Mouse (Mus musculus) CH12.LX (cell line): ENCODE data around the gene Hoxd1. TPM values are rescaled to one million over a fixed set of nuclear protein-coding genes. Genes with fewer than 3 reads are reported as not detected.

ENCODE experiments used
- DNase-seq: peaks from one replicate; pipeline ENCODE4 v3.0.0-alpha.2; 2013; ENCODE audit errors: extremely low read depth
- H3K27ac ChIP-seq: 2 replicates; pipeline ENCODE4 v1.5.1; 2012; ENCODE audit warnings: low read depth, mild to moderate bottlenecking, control low read depth, moderate library complexity; ENCODE audit not compliant: insufficient read depth
- H3K27me3 ChIP-seq: replicated peaks from 2 replicates; pipeline ENCODE3; 2012; ENCODE audit warnings: inconsistent platforms
- H3K36me3 ChIP-seq, 2 experiments: replicated peaks in 1 of 2; 2 replicates each; pipeline versions ENCODE3 to v1.6.1; 2012; ENCODE audit warnings: inconsistent platforms in 1 of 2, low read length in 1 of 2, mild to moderate bottlenecking in 1 of 2, mixed read lengths in 1 of 2, moderate library complexity in 1 of 2; ENCODE audit not compliant: control insufficient read depth in 1 of 2, insufficient read depth in 1 of 2
- H3K4me1 ChIP-seq, 2 experiments: 2 replicates each; pipeline ENCODE4 v1.6.1; 2012; ENCODE audit warnings: inconsistent platforms in 1 of 2, moderate library complexity in 1 of 2; ENCODE audit not compliant: insufficient read depth in 2 of 2, control insufficient read depth in 1 of 2
- H3K4me2 ChIP-seq: 2 replicates; pipeline ENCODE4 v1.6.1; 2012; ENCODE audit warnings: low read depth, mild to moderate bottlenecking, control low read depth; ENCODE audit not compliant: poor library complexity, insufficient read depth, severe bottlenecking
- H3K4me3 ChIP-seq, 3 experiments: fragments of 150-350 bp in 1 of 3; sonication (generic) in 1 of 3; replicated peaks in 1 of 3; 2 replicates each; pipeline versions ENCODE3 to v1.5.1; 2011 to 2012; ENCODE audit warnings: low read depth in 2 of 3, low read length in 2 of 3, mild to moderate bottlenecking in 2 of 3, moderate library complexity in 2 of 3, control low read depth in 1 of 3, improper control_type of control experiment in 1 of 3, inconsistent platforms in 1 of 3, mixed read lengths in 1 of 3; ENCODE audit not compliant: poor library complexity in 1 of 3
- H3K79me2 ChIP-seq: replicated peaks from 2 replicates; pipeline ENCODE4 v1.6.1; 2012; ENCODE audit warnings: mild to moderate bottlenecking, moderate library complexity; ENCODE audit not compliant: control insufficient read depth, poor library complexity, insufficient read depth, severe bottlenecking; ENCODE audit errors: extremely low read depth
- H3K9ac ChIP-seq: 2 replicates; pipeline ENCODE4 v1.6.1; 2012; ENCODE audit warnings: low read depth, mild to moderate bottlenecking, control low read depth, moderate library complexity; ENCODE audit not compliant: insufficient read depth
- H3K9me3 ChIP-seq: replicated peaks from 2 replicates; pipeline ENCODE3; 2012; ENCODE audit warnings: low read length, inconsistent platforms, mixed read lengths
- BHLHE40 ChIP-seq: IDR thresholded peaks from 2 replicates; pipeline ENCODE4 v1.6.1; 2011; ENCODE audit warnings: mild to moderate bottlenecking, low read depth, low read length, improper control_type of control experiment
- CHD1 ChIP-seq: IDR thresholded peaks from 2 replicates; pipeline ENCODE4 v1.6.1; 2012; ENCODE audit warnings: low read depth, low read length, improper control_type of control experiment, inconsistent platforms
- CHD2 ChIP-seq: IDR thresholded peaks from 2 replicates; pipeline ENCODE4 v1.6.1; 2011; ENCODE audit warnings: low read length, improper control_type of control experiment
- CTCF ChIP-seq, 2 experiments: IDR thresholded peaks in 1 of 2; conservative IDR thresholded peaks in 1 of 2; 2 replicates each; pipeline ENCODE4 v1.5.1; 2011 to 2012; ENCODE audit warnings: low read depth in 2 of 2, low read length in 2 of 2, improper control_type of control experiment in 1 of 2, inconsistent platforms in 1 of 2, mild to moderate bottlenecking in 1 of 2, moderate library complexity in 1 of 2
- ELF1 ChIP-seq: IDR thresholded peaks from 2 replicates; pipeline ENCODE4 v1.6.1; 2014; ENCODE audit warnings: low read depth, mild to moderate bottlenecking, inconsistent platforms, low read length, improper control_type of control experiment
- EP300 ChIP-seq: IDR thresholded peaks from 2 replicates; pipeline ENCODE4 v1.6.1; 2011; ENCODE audit warnings: low read length, improper control_type of control experiment
- HCFC1 ChIP-seq: IDR thresholded peaks from 2 replicates; pipeline ENCODE4 v1.6.1; 2012; ENCODE audit warnings: low read depth, mild to moderate bottlenecking, inconsistent platforms, low read length, improper control_type of control experiment
- JUN ChIP-seq: IDR thresholded peaks from 2 replicates; pipeline ENCODE4 v1.6.1; 2011; ENCODE audit warnings: low read depth, mild to moderate bottlenecking, low read length, improper control_type of control experiment, moderate library complexity; ENCODE audit not compliant: insufficient read depth
- KAT2A ChIP-seq: IDR thresholded peaks from 2 replicates; pipeline ENCODE4 v1.6.1; 2012; ENCODE audit warnings: low read length, improper control_type of control experiment, inconsistent platforms; ENCODE audit not compliant: insufficient replicate concordance
- MAFK ChIP-seq: IDR thresholded peaks from 2 replicates; pipeline ENCODE4 v1.6.1; 2011; ENCODE audit warnings: low read length, improper control_type of control experiment; ENCODE audit not compliant: insufficient replicate concordance
- MAZ ChIP-seq: IDR thresholded peaks from 2 replicates; pipeline ENCODE4 v1.6.1; 2012; ENCODE audit warnings: low read depth, mild to moderate bottlenecking, inconsistent platforms, low read length, improper control_type of control experiment, moderate library complexity
- MXI1 ChIP-seq: IDR thresholded peaks from 2 replicates; pipeline ENCODE4 v1.6.1; 2011; ENCODE audit warnings: mild to moderate bottlenecking, low read depth, low read length, improper control_type of control experiment
- MYC ChIP-seq: IDR thresholded peaks from 2 replicates; pipeline ENCODE4 v1.6.1; 2011; ENCODE audit warnings: low read depth, mild to moderate bottlenecking, improper control_type of control experiment, low read length
- PAX5 ChIP-seq: IDR thresholded peaks from 2 replicates; pipeline ENCODE4 v1.6.1; 2012; ENCODE audit warnings: low read length, inconsistent platforms, mixed read lengths
- POLR2A ChIP-seq: IDR thresholded peaks from 2 replicates; pipeline ENCODE4 v1.6.1; 2011; ENCODE audit warnings: low read depth, mild to moderate bottlenecking, improper control_type of control experiment, low read length
- RAD21 ChIP-seq: IDR thresholded peaks from 2 replicates; pipeline ENCODE4 v1.6.1; 2011; ENCODE audit warnings: low read depth, mild to moderate bottlenecking, low read length, improper control_type of control experiment, moderate library complexity
- RCOR1 ChIP-seq: conservative IDR thresholded peaks from 2 replicates; pipeline ENCODE4 v1.6.1; 2012; ENCODE audit warnings: low read depth, mild to moderate bottlenecking, inconsistent platforms, low read length, improper control_type of control experiment
- SMC3 ChIP-seq: IDR thresholded peaks from 2 replicates; pipeline ENCODE4 v1.6.1; 2011; ENCODE audit warnings: low read depth, low read length, improper control_type of control experiment
- TCF12 ChIP-seq: IDR thresholded peaks from 2 replicates; pipeline ENCODE4 v1.6.1; 2014; ENCODE audit warnings: low read depth, mild to moderate bottlenecking, inconsistent platforms, low read length, improper control_type of control experiment
- UBTF ChIP-seq: IDR thresholded peaks from 2 replicates; pipeline ENCODE4 v1.6.1; 2012; ENCODE audit warnings: low read depth, mild to moderate bottlenecking, inconsistent platforms, low read length, improper control_type of control experiment, moderate library complexity
- USF1 ChIP-seq: IDR thresholded peaks from 2 replicates; pipeline ENCODE4 v1.6.1; 2014; ENCODE audit warnings: low read depth, mild to moderate bottlenecking, inconsistent platforms, low read length, improper control_type of control experiment
- ZKSCAN1 ChIP-seq: IDR thresholded peaks from 2 replicates; pipeline ENCODE4 v1.6.1; 2012; ENCODE audit warnings: low read depth, inconsistent platforms, low read length, improper control_type of control experiment, borderline replicate concordance
- ZNF384 ChIP-seq: IDR thresholded peaks from 2 replicates; pipeline ENCODE4 v1.6.1; 2012; ENCODE audit warnings: low read depth, low read length, improper control_type of control experiment, inconsistent platforms
- dilution Hi-C: fragments of 300-500 bp; cut with MboI; formaldehyde crosslinking; loops from 2 replicates; pipeline ENCODE4 v1.14.3; 2020; ENCODE audit warnings: low sequenced_read_pairs; ENCODE audit not compliant: extremely low pct_unique_long_range_greater_than_20kb, extremely low pct_ligation_motif_present
- in situ Hi-C: fragments of 300-500 bp; cut with MboI; formaldehyde crosslinking; loops from 3 replicates; pipeline ENCODE4 v1.14.3; 2019; ENCODE audit warnings: low sequenced_read_pairs, low pct_ligation_motif_present, low pct_unique_long_range_greater_than_20kb, mixed read lengths
- polyA plus RNA-seq: library from polyadenylated mRNA; unstranded; fragments of >175 nt; gene quantifications from 2 replicates; pipeline ENCODE4 v1.2.1, GENCODE M21; 2012; ENCODE audit warnings: low read depth; ENCODE audit not compliant: insufficient read length
- total RNA-seq, 2 experiments: library from RNA; depleted of rRNA; stranded (reverse); fragments of 300-350 nt in 1 of 2; fragments of >200 nt in 1 of 2; gene quantifications; 2 replicates each; pipeline ENCODE4 v1.2.3; 2012 to 2014

Gene Hoxd1
- total and polyA plus RNA-seq, 3 experiments: not detected

- no peak overlapping the region for H3K9ac ChIP-seq
- H3K4me1 ChIP-seq: peaks cover 0 to 12% of the 10 kb centered on the region in 2 experiments; a peak in 2 of 4 replicates
- no peak for TF ChIP-seq HCFC1
- no peak for TF ChIP-seq KAT2A
- no peak for TF ChIP-seq MAFK
- TF ChIP-seq MXI1: no peak
- TF ChIP-seq UBTF: no peak
- TF ChIP-seq RCOR1: no peak
- TF ChIP-seq CTCF (conservative IDR thresholded peaks at IDR 0.05 in 1 of 2, IDR thresholded peaks at IDR 0.05 in 1 of 2; ENCODE audit: low read depth in 2 of 2, low read length in 2 of 2): no peak
- no peak for TF ChIP-seq PAX5
- TF ChIP-seq SMC3: no peak
- TF ChIP-seq MYC: no peak
- no peak for TF ChIP-seq CHD2
- TF ChIP-seq ZKSCAN1: no peak
- TF ChIP-seq POLR2A: no peak
- TF ChIP-seq RAD21: no peak
- H3K4me3 ChIP-seq: no peak overlapping the region
- peaks cover 8% of the 10 kb centered on the region for H3K9me3 ChIP-seq
- no peak overlapping the region for H3K4me2 ChIP-seq
- no peak for DNase-seq
- in situ Hi-C loops (no loop called here), dilution Hi-C loops (no loop called here)
- peaks cover 8 to 18% of the 10 kb centered on the region in 2 experiments for H3K36me3 ChIP-seq
- no peaks in the 10 kb centered on the region for H3K79me2 ChIP-seq
- no peak overlapping the region for H3K27ac ChIP-seq
- no peaks in the 10 kb centered on the region for H3K27me3 ChIP-seq
These were observed 13.3 kb upstream of the Hoxd1 start for GRCm38 (mm10) chr2:74749337-74750121.

GRCm38 (mm10) chr2:74750731-74751250 lies 12.0 kb upstream of the Hoxd1 start:
- Histone ChIP-seq H3K27ac (no peak overlapping the region), H3K36me3 (peaks cover 8 to 16% of the 10 kb centered on the region in 2 experiments)
- DNase-seq: no peak
- in situ Hi-C loops: no loop called here
- TF ChIP-seq SMC3 (no peak), BHLHE40 (no peak), KAT2A (no peak), CHD1 (no peak), PAX5 (no peak), ELF1 (no peak), MYC (no peak), JUN (no peak), EP300 (no peak), ZNF384 (no peak), TCF12 (no peak), MAZ (no peak), USF1 (no peak)
- TF ChIP-seq, all 38 proteins: peak for 0
- dilution Hi-C loops: no loop called here
- Histone ChIP-seq H3K4me2 (no peak overlapping the region), H3K4me3 (no peak overlapping the region), H3K27me3 (no peaks in the 10 kb centered on the region), H3K9ac (no peak overlapping the region), H3K79me2 (no peaks in the 10 kb centered on the region), H3K4me1 (peaks cover 0 to 12% of the 10 kb centered on the region in 2 experiments; a peak in 2 of 4 replicates), H3K9me3 (peaks cover 8% of the 10 kb centered on the region)
